23 mouse cellular contexts compared by ENCODE assay signal in genomic region chr6:131272311-131272710, GRCm38 (mm10). TPM values are rescaled to one million over a fixed set of nuclear protein-coding genes. Genes with fewer than 3 reads are reported as not detected.
"Had no signal": no experiment of that assay in that cellular context is flagged by ENCODE, and none has a peak within 500 bp of the region (broad histone marks: within the 10 kb centered on the region; RNA-seq: fewer than 3 reads in every experiment).

No protein-coding gene starts in this region.

- H3K9ac ChIP-seq: liver, embryonic 14.5 days; lung, embryonic 14.5 days; midbrain, embryonic 12.5 days; neural tube, embryonic 13.5 days; neural tube, embryonic 15.5 days had no signal

- DNase-seq: lung, adult 18-20 months; lung, embryonic 14.5 days; lung, postnatal 4 days; midbrain, embryonic 14.5 days; retina, postnatal 1 day; right cerebral cortex, adult 18-20 months; right cerebral cortex, postnatal 25 days; right cerebral cortex, postnatal 4 days; spleen, adult 18-20 months; thymus, adult 18-20 months; thymus, postnatal 14 days; thymus, postnatal 36 days had no signal

- H3K27ac ChIP-seq: liver, embryonic 14.5 days; midbrain, embryonic 10.5 days; midbrain, embryonic 12.5 days; neural tube, embryonic 13.5 days; neural tube, embryonic 15.5 days had no signal

- ATAC-seq: midbrain, embryonic 16.5 days had no signal

- H3K4me3 ChIP-seq: midbrain, embryonic 10.5 days; midbrain, embryonic 12.5 days; myocyte; neural tube, embryonic 13.5 days; neural tube, embryonic 15.5 days had no signal

- H3K4me1 ChIP-seq: midbrain, embryonic 10.5 days; midbrain, embryonic 12.5 days; neural tube, embryonic 13.5 days; neural tube, embryonic 15.5 days had no signal

- H3K27me3 ChIP-seq: midbrain, embryonic 12.5 days; neural tube, embryonic 13.5 days; neural tube, embryonic 15.5 days had no signal

RNA-seq across cellular contexts. Expression of gene Klra2, which starts 25.1 kb away (rescaled TPM):
- total RNA-seq: megakaryocyte-erythroid progenitor cell, adult 5-6 weeks had no signal
- polyA plus RNA-seq: midbrain, embryonic 10.5 days; midbrain, embryonic 12.5 days; neural tube, embryonic 11.5 days; neural tube, embryonic 15.5 days; stomach, embryonic 14.5 days; thymus, postnatal 0 days had no signal
